Mouse (Mus musculus) bone marrow macrophage, adult 2 months (primary cell): ENCODE results near the gene Olfr718-ps1. TPM values are rescaled to one million over a fixed set of nuclear protein-coding genes. Genes with fewer than 3 reads are reported as not detected.
A peak's percentile ranks its signal among the peaks of the same experiment; 100 is the strongest.
"Not testable (repeated sequence)": the region's sequence is repeated elsewhere in the genome, so short reads cannot be mapped to it uniquely, and the experiment has no call there.

Experiments
- H3K27ac ChIP-seq: 2 replicates; pipeline ENCODE4 v1.5.1; 2012; ENCODE audit warnings: low read depth, low read length; ENCODE audit not compliant: insufficient read depth
- H3K4me1 ChIP-seq: 2 replicates; pipeline ENCODE4 v1.6.1; 2012; ENCODE audit warnings: low read length; ENCODE audit not compliant: control insufficient read depth, insufficient read depth
- H3K4me3 ChIP-seq: 2 replicates; pipeline ENCODE4 v1.5.1; 2012; ENCODE audit warnings: mild to moderate bottlenecking, low read length, moderate library complexity; ENCODE audit not compliant: insufficient read depth
- CTCF ChIP-seq: IDR thresholded peaks from 2 replicates; pipeline ENCODE4 v1.5.1; 2012; ENCODE audit warnings: low read depth, mild to moderate bottlenecking, low read length, moderate library complexity
- POLR2A ChIP-seq: IDR thresholded peaks from 2 replicates; pipeline ENCODE4 v1.6.1; 2012; ENCODE audit warnings: mild to moderate bottlenecking, low read depth, low read length, borderline replicate concordance
- polyA plus RNA-seq: library from polyadenylated mRNA; stranded (reverse); fragments of >200 nt; gene quantifications from 2 replicates; pipeline ENCODE4 v1.2.4, GENCODE M21; 2012; ENCODE audit not compliant: missing spikeins, insufficient read depth, insufficient read length

Gene Olfr718-ps1
- not detected in 2 replicates for polyA plus RNA-seq

DNA sequence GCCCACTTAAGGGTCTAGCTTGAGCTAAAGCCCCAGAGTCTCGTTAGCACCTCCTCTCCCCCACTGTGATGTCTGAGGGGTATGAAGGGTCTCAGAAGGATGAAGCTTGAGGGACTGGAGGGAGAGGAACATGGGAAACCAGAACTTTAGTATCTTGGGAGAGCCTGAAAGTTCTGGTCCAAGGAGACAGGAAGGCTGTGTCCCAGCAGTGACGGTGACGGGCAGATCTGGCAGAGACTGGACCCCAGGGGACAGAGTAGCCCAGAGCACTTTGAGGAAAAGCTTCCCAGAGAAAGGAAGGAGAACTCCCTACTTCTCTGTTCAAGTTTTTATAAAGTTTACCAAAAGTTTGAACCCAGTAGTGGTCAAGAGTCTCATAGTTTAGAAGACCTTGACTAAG is at the start of gene Olfr718-ps1:
Gene Olfr718-ps1 (minus strand): TSS at position 101 of the 400 bp plus-strand sequence.
- Histone ChIP-seq H3K27ac (no peak within 1 kb of the TSS), H3K4me3 (no peak within 1 kb of the TSS), H3K4me1 (no peaks in the 10 kb centered on the region)
- TF ChIP-seq POLR2A (no peak), CTCF (no peak)

DNA sequence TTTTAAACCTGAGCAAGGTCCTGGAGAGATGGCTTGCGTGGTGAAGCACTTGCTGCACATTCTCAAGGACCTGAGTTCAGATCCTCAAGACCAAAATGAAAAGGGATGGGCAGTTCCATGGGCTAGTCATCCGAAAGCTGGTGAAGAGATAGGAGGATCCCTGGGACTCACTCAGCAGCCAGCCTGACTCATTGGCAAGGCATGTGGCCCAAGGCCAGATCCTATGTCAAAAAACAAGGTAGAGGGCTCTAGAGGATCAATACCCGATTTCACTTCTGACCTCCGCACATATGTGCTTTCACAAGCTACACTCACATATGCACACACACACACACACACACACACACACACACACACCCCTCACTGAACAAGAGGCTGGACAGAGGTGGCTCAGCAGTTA is 49.1 kb upstream of the Olfr718-ps1 start:
- Histone ChIP-seq H3K27ac (no peak overlapping the region), H3K4me1 (0 out of 2 replicates have a peak, but pooled peaks cover 3% of the 10 kb centered on the region), H3K4me3 (no peak overlapping the region)
- no peak for TF ChIP-seq CTCF
- no peak for TF ChIP-seq POLR2A

DNA sequence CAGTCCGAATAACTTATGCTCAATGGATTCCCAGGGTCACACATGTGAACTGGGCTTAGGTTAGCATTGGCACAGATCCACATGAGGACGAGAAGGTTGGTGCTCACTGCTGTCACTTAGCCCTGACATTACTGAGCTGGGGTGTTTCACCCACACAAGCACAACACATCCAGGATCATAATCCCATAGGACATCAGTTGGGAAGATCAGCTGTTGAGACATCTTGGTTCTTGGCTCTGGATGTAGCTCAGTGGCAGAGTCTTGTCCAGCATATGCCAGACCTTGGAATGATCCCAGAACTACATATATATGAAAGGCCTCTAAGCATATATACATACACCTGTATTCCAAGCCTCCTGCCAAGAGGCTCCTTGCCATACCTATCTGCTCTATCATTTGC is 47.8 kb upstream of the Olfr718-ps1 start:
- TF ChIP-seq CTCF, result no peak
- Histone ChIP-seq H3K27ac (no peak overlapping the region), H3K4me1 (0 out of 2 replicates have a peak, but pooled peaks cover 3% of the 10 kb centered on the region), H3K4me3 (no peak overlapping the region)

DNA sequence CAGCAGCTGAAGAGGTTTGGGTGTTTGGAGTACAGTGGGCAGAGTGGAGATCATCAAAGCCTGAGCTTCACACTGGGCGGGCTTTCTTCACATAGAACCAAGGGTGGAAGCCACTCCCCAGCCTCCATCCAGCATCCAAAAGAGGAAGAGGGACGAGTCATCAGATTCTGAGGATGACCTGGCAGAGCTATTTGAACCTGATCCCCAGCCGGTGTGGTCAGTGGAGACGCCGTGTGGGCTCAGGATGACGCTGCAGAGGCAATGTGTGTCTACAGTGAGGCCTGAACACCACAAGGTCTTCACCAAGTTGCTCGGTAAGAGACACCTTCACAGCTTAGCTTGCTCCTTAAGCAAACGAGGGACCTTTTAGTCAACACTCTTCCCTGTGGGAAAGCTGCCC is 47.4 kb upstream of the Olfr718-ps1 start:
- not testable (repeated sequence) for H3K27ac ChIP-seq, H3K4me1 ChIP-seq, H3K4me3 ChIP-seq

DNA sequence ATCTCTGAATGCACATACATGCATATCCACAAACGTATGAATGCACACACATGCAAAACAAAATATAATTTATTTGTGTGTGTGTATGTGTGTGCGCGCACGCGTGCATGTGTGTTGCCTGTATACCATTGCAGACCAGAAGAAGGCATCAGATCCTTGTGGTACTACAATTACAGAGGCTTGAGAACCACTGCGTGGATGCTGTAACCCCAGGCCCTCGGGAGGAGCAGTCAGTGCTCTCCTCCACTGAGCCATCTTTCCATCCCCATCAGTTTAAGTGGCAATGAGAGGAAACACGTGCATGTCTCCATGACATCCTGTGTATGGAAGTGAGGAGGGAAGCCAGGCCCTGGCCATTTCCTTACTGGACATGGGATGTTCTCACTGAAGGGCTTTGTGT is 45.4 kb upstream of the Olfr718-ps1 start:
- 0 out of 2 replicates have a peak, but pooled peaks cover 3% of the 10 kb centered on the region for H3K4me1 ChIP-seq
- H3K4me3 ChIP-seq, result no peak overlapping the region
- H3K27ac ChIP-seq, result no peak overlapping the region
- TF ChIP-seq POLR2A (no peak), CTCF (no peak)

DNA sequence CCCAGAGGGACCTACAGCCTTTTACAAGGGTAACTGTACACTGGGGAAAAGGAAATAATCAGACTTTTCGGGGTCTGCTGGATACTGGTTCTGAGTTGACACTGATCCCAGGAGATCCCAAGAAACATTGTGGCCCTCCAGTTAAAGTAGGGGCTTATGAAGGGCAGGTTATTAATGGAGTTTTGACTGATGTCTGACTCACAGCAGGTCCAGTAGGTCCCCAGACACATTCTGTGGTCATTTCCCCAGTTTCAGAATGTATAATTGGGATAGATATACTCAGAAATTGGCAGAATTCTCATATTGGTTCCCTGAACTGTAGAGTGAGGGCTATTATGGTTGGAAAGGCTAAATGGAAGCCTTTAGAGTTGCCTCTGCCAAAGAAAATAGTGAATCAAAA is 40.6 kb upstream of the Olfr718-ps1 start:
- not testable (repeated sequence) for H3K4me3 ChIP-seq, H3K27ac ChIP-seq, H3K4me1 ChIP-seq

DNA sequence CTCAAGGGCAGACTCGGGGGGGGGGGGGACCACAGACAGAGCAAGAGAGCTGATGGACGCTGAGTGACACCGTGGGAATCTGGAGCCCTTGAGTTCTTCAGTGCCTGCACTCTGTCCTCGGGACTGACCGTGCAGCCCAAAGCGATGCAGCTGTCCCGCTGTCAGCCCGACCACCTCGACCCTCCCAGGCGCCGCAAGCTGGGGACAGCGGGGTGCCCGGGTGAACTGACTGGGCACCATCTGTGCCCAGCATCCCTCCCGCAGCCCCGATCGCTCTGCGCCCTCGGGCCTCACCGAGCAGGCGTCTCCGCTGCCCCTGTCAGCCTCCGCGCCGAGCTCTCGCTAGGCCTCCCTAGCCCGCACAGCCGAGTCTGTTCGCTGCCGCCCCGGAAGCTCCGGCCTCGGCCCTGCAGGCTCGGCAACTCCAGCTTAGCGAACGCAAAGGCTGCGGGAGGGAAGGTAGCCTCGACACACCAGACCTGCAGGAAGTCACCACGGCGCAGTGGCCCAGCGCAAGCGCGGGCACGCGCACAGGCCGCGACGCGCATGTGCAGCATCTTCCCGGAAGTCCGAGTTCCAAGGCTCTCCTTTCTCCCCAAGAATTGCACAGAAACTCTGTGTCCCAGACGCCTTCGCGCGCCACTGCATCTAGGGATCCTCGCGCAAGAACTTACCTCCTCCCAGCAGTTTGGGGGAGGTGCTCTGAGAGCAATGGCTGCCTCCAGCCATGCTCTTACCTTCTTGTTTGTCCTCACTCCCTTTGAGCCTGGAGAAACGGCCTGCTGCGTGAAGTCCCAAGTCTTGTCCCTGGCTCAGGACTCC is 33.1 kb upstream of the Olfr718-ps1 start, which contains the start of the genes Rbak and Spdye4b:
Gene Rbak (minus strand): TSS at position 521 of the 822 bp plus-strand sequence.
Gene Spdye4b (plus strand): TSS at position 763 of the 822 bp plus-strand sequence.
- H3K27ac ChIP-seq, result peak within 1 kb of the TSS; percentile 48; the same call in 1 of the 2 replicates
- peak within 1 kb of the TSS; percentile 92 for H3K4me3 ChIP-seq
- TF ChIP-seq POLR2A (0 out of 2 replicates have a peak, but pooled peaks have one; percentile 61), CTCF (no peak)
- peaks cover 5% of the 10 kb centered on the region for H3K4me1 ChIP-seq

DNA sequence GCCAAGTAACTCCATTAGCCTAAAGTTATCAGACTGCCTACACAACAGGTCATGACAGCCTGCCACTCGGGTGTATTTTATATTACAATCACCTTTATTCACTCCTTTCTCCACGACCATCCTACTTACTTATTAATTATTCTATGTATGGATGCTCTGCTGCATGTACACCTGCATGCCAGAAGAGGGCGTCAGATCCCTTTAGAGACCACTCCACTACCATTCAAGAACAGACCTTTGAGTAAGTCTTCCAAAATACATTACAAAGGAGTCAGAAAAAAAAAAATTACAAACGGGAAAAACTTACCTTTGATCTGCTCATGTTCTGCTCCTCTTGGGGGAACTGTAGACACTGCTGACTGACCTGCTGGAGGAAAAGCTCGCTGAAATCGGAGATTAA is 31.8 kb upstream of the Olfr718-ps1 start:
- TF ChIP-seq POLR2A (no peak), CTCF (no peak)
- Histone ChIP-seq H3K4me3 (no peak overlapping the region), H3K27ac (no peak overlapping the region), H3K4me1 (peaks cover 5% of the 10 kb centered on the region)

DNA sequence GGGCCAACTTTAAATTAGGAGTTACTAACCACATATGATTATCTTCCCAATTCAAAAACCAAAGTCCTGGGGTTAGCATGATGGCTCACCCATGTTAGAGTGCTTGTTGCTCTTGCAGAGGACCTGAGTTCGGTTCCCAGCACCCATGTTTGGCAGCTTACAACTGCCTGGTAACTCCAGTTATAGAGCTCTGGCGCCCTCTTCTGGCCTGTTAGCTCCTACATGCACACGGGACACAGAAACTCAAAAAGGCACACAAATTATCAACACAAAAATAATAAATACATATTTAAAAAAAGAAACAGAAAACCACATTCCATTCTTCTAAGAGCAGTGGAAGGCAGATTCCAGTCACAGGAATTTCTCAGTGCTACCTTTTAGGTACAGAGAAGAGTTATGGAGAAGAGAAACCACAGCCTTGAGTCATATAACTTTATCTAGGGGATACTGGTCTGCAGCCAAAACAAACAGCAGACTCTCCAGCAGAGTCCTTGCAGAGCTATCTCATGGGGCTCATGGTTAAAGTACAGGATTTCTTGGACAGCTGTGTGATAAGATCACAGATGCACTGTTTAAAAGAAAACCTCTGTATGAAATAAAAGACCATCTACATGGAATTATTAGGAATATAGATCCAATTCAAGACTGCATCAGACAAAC is 30.3 kb upstream of the Olfr718-ps1 start:
- H3K4me1 ChIP-seq, result peaks cover 5% of the 10 kb centered on the region
- no peak overlapping the region for H3K27ac ChIP-seq
- H3K4me3 ChIP-seq, result no peak overlapping the region
- TF ChIP-seq CTCF, result no peak
- no peak for TF ChIP-seq POLR2A

DNA sequence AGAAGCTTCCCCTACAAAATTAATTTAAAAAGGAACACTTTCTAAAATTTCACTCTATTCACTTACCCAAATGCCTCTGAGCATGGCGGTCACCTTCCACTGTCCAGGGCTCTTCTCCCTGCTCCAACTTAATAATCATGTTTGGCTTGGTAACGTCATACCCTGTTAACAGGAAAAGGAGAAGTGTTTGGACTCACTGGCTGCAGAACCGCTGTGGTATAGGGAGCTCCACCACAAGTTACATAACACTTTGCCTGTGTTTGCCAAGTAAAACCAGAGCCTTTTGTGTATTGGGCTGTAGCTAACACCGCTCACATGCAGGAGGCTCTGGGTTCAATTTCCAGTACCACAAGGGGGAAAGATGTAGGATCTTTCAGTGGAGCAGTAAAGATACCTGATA is 28.6 kb upstream of the Olfr718-ps1 start:
- Histone ChIP-seq H3K4me1 (peaks cover 5% of the 10 kb centered on the region), H3K27ac (no peak overlapping the region), H3K4me3 (no peak overlapping the region)
- TF ChIP-seq CTCF (no peak), POLR2A (no peak)
